Mouse (Mus musculus) CD4-positive, CD25-positive, alpha-beta regulatory T cell, adult 2 months (primary cell): ENCODE data around the gene Ier2.
"Not testable (repeated sequence)": the region's sequence is repeated elsewhere in the genome, so short reads cannot be mapped to it uniquely, and the experiment has no call there.

Experiments used
- DNase-seq: peaks from one replicate; pipeline ENCODE4 v3.0.0-alpha.2; 2012; ENCODE audit warnings: low read depth, low spot score

Gene Ier2

GRCm38 (mm10) chr8:84640010-84640588 is 22.6 kb downstream of the Ier2 start:
- peak; percentile 20 for DNase-seq

GRCm38 (mm10) chr8:84639162-84640009 is 23.3 kb downstream of the Ier2 start:
- peak; percentile 98 for DNase-seq

GRCm38 (mm10) chr8:84638555-84639161 is 24.0 kb downstream of the Ier2 start:
- peak; percentile 45 for DNase-seq

GRCm38 (mm10) chr8:84637946-84638554 is 24.6 kb downstream of the Ier2 start:
- peak; percentile 43 for DNase-seq

GRCm38 (mm10) chr8:84636051-84636691 is 26.5 kb downstream of the Ier2 start:
- DNase-seq, result no peak

- DNase-seq, result no peak
Observed at GRCm38 (mm10) chr8:84635397-84636050, 27.1 kb downstream of the Ier2 start.

- no peak for DNase-seq
Observed at GRCm38 (mm10) chr8:84634849-84635304, 27.8 kb downstream of the Ier2 start.

- no peak for DNase-seq
Observed at GRCm38 (mm10) chr8:84633841-84634584, 28.6 kb downstream of the Ier2 start.

- DNase-seq, result no peak
Observed at GRCm38 (mm10) chr8:84631813-84632212, 30.8 kb downstream of the Ier2 start.

GRCm38 (mm10) chr8:84630145-84630544 is 32.5 kb downstream of the Ier2 start:
- DNase-seq, result no peak

- no peak for DNase-seq
Observed at GRCm38 (mm10) chr8:84629586-84629985, 33.1 kb downstream of the Ier2 start.

- not testable (repeated sequence) for DNase-seq
Observed at GRCm38 (mm10) chr8:84623425-84623824, 39.2 kb downstream of the Ier2 start.

- peak; percentile 31 for DNase-seq
Observed at GRCm38 (mm10) chr8:84621102-84621625, 41.5 kb downstream of the Ier2 start.

GRCm38 (mm10) chr8:84617005-84617404 is 45.6 kb downstream of the Ier2 start:
- no peak for DNase-seq

- DNase-seq, result no peak
Observed at GRCm38 (mm10) chr8:84615666-84616485, 46.8 kb downstream of the Ier2 start.

- peak; percentile 70 for DNase-seq
Observed at GRCm38 (mm10) chr8:84614512-84615223, 48.0 kb downstream of the Ier2 start.
